Mouse (Mus musculus): Measurements from ENCODE around the gene Lrrfip2. TPM values are rescaled to one million over a fixed set of nuclear protein-coding genes. Genes with fewer than 3 reads are reported as not detected.

Gene Lrrfip2
- total and polyA plus RNA-seq, 2 experiments from 2014 or later = 38.9 to 41.7 TPM

GRCm38 (mm10) chr9:111210412-111210811, 93.0 kb downstream of the Lrrfip2 start:
- no peak for ATAC-seq
- no peak for DNase-seq
- WGBS = 89% methylated on average over 4 of the region's 4 CpGs
- no peaks in the 10 kb centered on the region for H3K4me1 ChIP-seq (ENCODE audit: insufficient read depth)
- no peak overlapping the region for H3K27ac ChIP-seq (ENCODE audit: low read depth, low read length)
- no peak overlapping the region for H3K4me2 ChIP-seq (ENCODE audit: low read depth)
- no peaks in the 10 kb centered on the region for H3K9me3 ChIP-seq (ENCODE audit: low read length)
- no peak overlapping the region for H3K9ac ChIP-seq
- TF ChIP-seq CTCF (IDR thresholded peaks at IDR 0.05; ENCODE audit: low read depth) = no peak
- H3K36me3 ChIP-seq (ENCODE audit: insufficient read depth) = peaks cover 30% of the 10 kb centered on the region
- no peaks in the 10 kb centered on the region for H3K27me3 ChIP-seq (ENCODE audit: insufficient read depth, low read length)
- H3K4me3 ChIP-seq (ENCODE audit: low read depth, low read length) = no peak overlapping the region

GRCm38 (mm10) chr9:111211122-111212041, 94.0 kb downstream of the Lrrfip2 start:
- H3K4me2 ChIP-seq (ENCODE audit: low read depth) = no peak overlapping the region
- peaks cover 30% of the 10 kb centered on the region for H3K36me3 ChIP-seq (ENCODE audit: insufficient read depth)
- no peak overlapping the region for H3K4me3 ChIP-seq (ENCODE audit: low read depth, low read length)
- no peaks in the 10 kb centered on the region for H3K9me3 ChIP-seq (ENCODE audit: low read length)
- no peak overlapping the region for H3K27ac ChIP-seq (ENCODE audit: low read depth, low read length)
- no peaks in the 10 kb centered on the region for H3K27me3 ChIP-seq (ENCODE audit: insufficient read depth, low read length)
- no peaks in the 10 kb centered on the region for H3K4me1 ChIP-seq (ENCODE audit: insufficient read depth)
- ATAC-seq (no peak), DNase-seq (no peak)
- no peak for TF ChIP-seq CTCF (IDR thresholded peaks at IDR 0.05; ENCODE audit: low read depth)
- WGBS = 82% methylated on average over 10 of the region's 10 CpGs
- no peak overlapping the region for H3K9ac ChIP-seq

GRCm38 (mm10) chr9:111213501-111213900, 96.1 kb downstream of the Lrrfip2 start:
- DNase-seq = no peak
- no peak overlapping the region for H3K27ac ChIP-seq (ENCODE audit: low read depth, low read length)
- no peak for TF ChIP-seq CTCF (IDR thresholded peaks at IDR 0.05; ENCODE audit: low read depth)

GRCm38 (mm10) chr9:111216424-111216823, 99.0 kb downstream of the Lrrfip2 start:
- no peak overlapping the region for H3K4me3 ChIP-seq (ENCODE audit: low read depth, low read length)
- H3K9me3 ChIP-seq (ENCODE audit: low read length) = no peaks in the 10 kb centered on the region
- TF ChIP-seq CTCF (IDR thresholded peaks at IDR 0.05; ENCODE audit: low read depth) = no peak
- H3K9ac ChIP-seq = no peak overlapping the region
- H3K27me3 ChIP-seq (ENCODE audit: insufficient read depth, low read length) = no peaks in the 10 kb centered on the region
- no peak for DNase-seq
- no peak overlapping the region for H3K27ac ChIP-seq (ENCODE audit: low read depth, low read length)
- H3K36me3 ChIP-seq (ENCODE audit: insufficient read depth) = peaks cover 31% of the 10 kb centered on the region
- no peaks in the 10 kb centered on the region for H3K4me1 ChIP-seq (ENCODE audit: insufficient read depth)
- H3K4me2 ChIP-seq (ENCODE audit: low read depth) = no peak overlapping the region
- no peak for ATAC-seq

More at GRCm38 (mm10) chr9:111213501-111213900, 96.1 kb downstream of the Lrrfip2 start:
- ATAC-seq = no peak
- WGBS = 87% methylated on average over 6 of the region's 6 CpGs
- no peak overlapping the region for H3K4me2 ChIP-seq (ENCODE audit: low read depth)
- H3K4me3 ChIP-seq (ENCODE audit: low read depth, low read length) = no peak overlapping the region
- H3K4me1 ChIP-seq (ENCODE audit: insufficient read depth) = no peaks in the 10 kb centered on the region
- no peaks in the 10 kb centered on the region for H3K9me3 ChIP-seq (ENCODE audit: low read length)
- H3K36me3 ChIP-seq (ENCODE audit: insufficient read depth) = peaks cover 23% of the 10 kb centered on the region
- no peaks in the 10 kb centered on the region for H3K27me3 ChIP-seq (ENCODE audit: insufficient read depth, low read length)
- no peak overlapping the region for H3K9ac ChIP-seq

GRCm38 (mm10) chr9:111220551-111221080, 103.2 kb downstream of the Lrrfip2 start:
- H3K4me3 ChIP-seq (ENCODE audit: low read depth, low read length) = no peak overlapping the region
- no peaks in the 10 kb centered on the region for H3K4me1 ChIP-seq (ENCODE audit: insufficient read depth)
- H3K36me3 ChIP-seq (ENCODE audit: insufficient read depth) = peaks cover 38% of the 10 kb centered on the region
- DNase-seq (no peak), ATAC-seq (no peak)
- TF ChIP-seq CTCF (IDR thresholded peaks at IDR 0.05; ENCODE audit: low read depth) = no peak
- H3K27ac ChIP-seq (ENCODE audit: low read depth, low read length) = no peak overlapping the region
- no peaks in the 10 kb centered on the region for H3K27me3 ChIP-seq (ENCODE audit: insufficient read depth, low read length)
- 91% methylated on average over 5 of the region's 5 CpGs for WGBS
- H3K9ac ChIP-seq = no peak overlapping the region
- H3K9me3 ChIP-seq (ENCODE audit: low read length) = no peaks in the 10 kb centered on the region
- no peak overlapping the region for H3K4me2 ChIP-seq (ENCODE audit: low read depth)

- ATAC-seq = no peak
- 89% methylated on average over 1 of the region's 1 CpGs for WGBS
Observed at GRCm38 (mm10) chr9:111221580-111221979, 104.2 kb downstream of the Lrrfip2 start.

GRCm38 (mm10) chr9:111223406-111223805, 106.0 kb downstream of the Lrrfip2 start:
- Histone ChIP-seq H3K27me3 (ENCODE audit: insufficient read depth, low read length) (no peaks in the 10 kb centered on the region), H3K9me3 (ENCODE audit: low read length) (no peaks in the 10 kb centered on the region), H3K4me1 (ENCODE audit: insufficient read depth) (no peaks in the 10 kb centered on the region), H3K9ac (no peak overlapping the region), H3K4me3 (ENCODE audit: low read depth, low read length) (no peak overlapping the region), H3K36me3 (ENCODE audit: insufficient read depth) (peaks cover 47% of the 10 kb centered on the region), H3K27ac (ENCODE audit: low read depth, low read length) (no peak overlapping the region), H3K4me2 (ENCODE audit: low read depth) (no peak overlapping the region)
- no peak for TF ChIP-seq CTCF (IDR thresholded peaks at IDR 0.05; ENCODE audit: low read depth)
- 96% methylated on average over 5 of the region's 5 CpGs for WGBS
- DNase-seq = no peak
- no peak for ATAC-seq

More at GRCm38 (mm10) chr9:111221580-111221979, 104.2 kb downstream of the Lrrfip2 start:
- Histone ChIP-seq H3K4me2 (ENCODE audit: low read depth) (no peak overlapping the region), H3K27me3 (ENCODE audit: insufficient read depth, low read length) (no peaks in the 10 kb centered on the region), H3K4me1 (ENCODE audit: insufficient read depth) (no peaks in the 10 kb centered on the region), H3K27ac (ENCODE audit: low read depth, low read length) (no peak overlapping the region), H3K9ac (no peak overlapping the region), H3K4me3 (ENCODE audit: low read depth, low read length) (no peak overlapping the region), H3K9me3 (ENCODE audit: low read length) (no peaks in the 10 kb centered on the region), H3K36me3 (ENCODE audit: insufficient read depth) (peaks cover 39% of the 10 kb centered on the region)
- no peak for TF ChIP-seq CTCF (IDR thresholded peaks at IDR 0.05; ENCODE audit: low read depth)
- DNase-seq = no peak

Measured in forebrain, postnatal 0 days (tissue).